Mouse (Mus musculus) common myeloid progenitor, adult 5-6 weeks (primary cell): Measurements from ENCODE around the gene Smyd3. TPM values are rescaled to one million over a fixed set of nuclear protein-coding genes. Genes with fewer than 3 reads are reported as not detected.

ENCODE experiments used
- ATAC-seq: replicated peaks from 2 replicates; pipeline ENCODE4 v1.8.0; 2016; ENCODE audit warnings: low read depth, mild to moderate bottlenecking, moderate TSS enrichment, inconsistent platforms; ENCODE audit not compliant: poor library complexity, severe bottlenecking
- total RNA-seq: library from RNA; stranded (forward); fragments of 200-1000, 187-1606 nt; gene quantifications from 2 replicates; pipeline ENCODE4 v1.2.3, GENCODE M21; 2017

Gene Smyd3
- total RNA-seq, 1 experiment from 2014 or later: 41.1 TPM

- no peak for ATAC-seq
These were observed 119.2 kb downstream of the Smyd3 start for GRCm38 (mm10) chr1:179398639-179399038.

GRCm38 (mm10) chr1:179386237-179386975 is 131.4 kb downstream of the Smyd3 start:
- ATAC-seq: no peak

DNA sequence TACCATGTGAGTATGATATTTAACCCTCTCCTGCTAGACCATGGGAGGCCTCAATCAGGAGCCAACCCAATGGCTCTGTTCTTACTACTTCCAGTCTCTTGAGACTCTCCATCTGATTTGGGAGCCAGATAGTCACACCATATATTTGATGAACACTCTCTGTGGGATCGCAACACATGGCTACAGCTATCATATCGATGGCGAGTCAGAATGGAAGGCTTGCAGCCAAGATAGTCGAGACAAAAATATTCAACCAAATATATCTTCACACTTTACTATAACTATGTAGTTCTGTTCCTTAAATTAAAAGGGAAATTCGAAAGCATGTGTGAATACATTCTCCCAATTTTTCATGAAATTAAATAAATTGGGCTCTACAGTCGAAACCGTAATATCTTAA is 132.2 kb downstream of the Smyd3 start:
- no peak for ATAC-seq

GRCm38 (mm10) chr1:179384296-179384695 is 133.5 kb downstream of the Smyd3 start:
- ATAC-seq: no peak

DNA sequence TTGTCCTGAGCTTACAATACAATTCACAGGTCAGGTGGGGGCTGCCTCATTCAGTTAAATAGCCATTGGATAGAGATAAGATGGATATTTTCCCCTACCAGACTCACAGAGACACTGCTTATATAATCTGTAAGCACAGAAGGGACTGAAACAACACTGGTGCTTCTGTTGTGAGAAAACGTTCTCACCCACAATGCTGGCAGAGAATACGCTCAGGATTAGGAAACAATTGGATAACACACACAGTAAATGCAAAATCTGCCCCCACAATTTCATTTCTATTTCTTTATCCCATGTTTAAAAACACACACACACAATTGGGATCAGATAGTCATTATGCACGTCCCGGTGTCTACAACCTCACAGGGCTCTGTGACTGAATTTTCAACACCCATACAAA is 139.7 kb downstream of the Smyd3 start:
- no peak for ATAC-seq

DNA sequence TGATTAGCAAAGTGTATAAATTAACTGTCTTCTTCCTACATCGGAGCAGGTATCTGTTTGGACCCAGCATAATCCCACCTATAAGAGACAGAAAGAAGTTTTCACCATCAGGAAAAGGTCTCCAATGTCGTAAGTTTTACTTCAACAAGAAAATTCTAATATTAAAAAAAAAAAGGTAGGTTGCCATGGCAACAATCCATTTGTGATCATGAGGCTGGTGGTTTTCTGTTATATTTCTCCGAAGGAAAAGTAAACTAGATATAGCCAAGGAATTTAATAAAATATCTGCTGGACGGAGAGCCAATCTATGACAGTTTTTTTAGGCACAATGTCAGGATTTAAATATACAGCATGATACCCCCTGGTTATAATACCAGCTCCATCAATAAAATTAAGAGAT is 142.9 kb downstream of the Smyd3 start:
- no peak for ATAC-seq

DNA sequence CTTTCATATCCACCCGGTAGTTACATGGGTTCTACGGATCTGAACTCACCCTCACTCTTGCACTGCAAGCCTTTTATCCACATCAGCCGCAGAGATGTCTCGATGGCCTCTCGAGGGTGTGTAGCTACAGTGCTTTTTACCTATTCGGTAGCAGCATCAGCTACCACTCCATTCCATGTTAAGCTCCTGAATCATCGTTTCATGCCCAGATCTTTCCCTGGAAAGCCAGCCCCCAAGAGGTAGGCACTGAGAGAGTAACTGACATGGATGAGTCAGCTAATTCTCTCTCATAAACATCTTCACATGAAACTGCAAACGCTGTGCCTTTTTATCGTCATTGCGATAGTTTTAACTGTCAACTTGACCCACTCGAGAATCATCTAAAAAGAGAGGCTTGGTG is 143.9 kb downstream of the Smyd3 start:
- no peak for ATAC-seq

GRCm38 (mm10) chr1:179371191-179371590 is 146.7 kb downstream of the Smyd3 start:
- no peak for ATAC-seq

DNA sequence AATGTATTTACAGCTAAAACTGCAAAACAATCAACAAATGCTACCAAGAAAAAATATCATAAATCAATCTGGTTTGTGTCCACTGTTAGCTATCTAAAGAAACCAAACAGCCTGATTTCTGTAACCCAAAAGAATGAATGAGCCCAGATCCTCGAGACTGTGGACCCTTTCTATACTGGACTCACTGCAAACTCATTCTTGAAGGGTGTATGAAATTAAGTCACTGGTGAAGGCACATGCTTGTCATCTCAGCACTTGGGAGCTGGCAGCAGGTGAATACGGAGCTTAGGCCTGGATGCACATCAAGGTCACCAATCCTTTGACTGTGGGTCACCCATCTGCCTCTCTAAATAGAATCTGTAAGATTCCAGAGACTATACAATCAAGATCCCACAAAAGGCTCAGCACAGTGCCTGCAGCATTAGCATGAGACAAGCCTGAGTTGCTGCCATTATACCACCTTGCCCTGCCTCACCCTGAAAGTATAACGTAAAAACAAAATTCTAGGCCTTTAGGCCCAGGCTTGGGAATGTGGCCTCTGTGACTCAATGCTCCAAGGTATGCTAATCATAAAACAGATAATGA is 149.3 kb downstream of the Smyd3 start:
- no peak for ATAC-seq

DNA sequence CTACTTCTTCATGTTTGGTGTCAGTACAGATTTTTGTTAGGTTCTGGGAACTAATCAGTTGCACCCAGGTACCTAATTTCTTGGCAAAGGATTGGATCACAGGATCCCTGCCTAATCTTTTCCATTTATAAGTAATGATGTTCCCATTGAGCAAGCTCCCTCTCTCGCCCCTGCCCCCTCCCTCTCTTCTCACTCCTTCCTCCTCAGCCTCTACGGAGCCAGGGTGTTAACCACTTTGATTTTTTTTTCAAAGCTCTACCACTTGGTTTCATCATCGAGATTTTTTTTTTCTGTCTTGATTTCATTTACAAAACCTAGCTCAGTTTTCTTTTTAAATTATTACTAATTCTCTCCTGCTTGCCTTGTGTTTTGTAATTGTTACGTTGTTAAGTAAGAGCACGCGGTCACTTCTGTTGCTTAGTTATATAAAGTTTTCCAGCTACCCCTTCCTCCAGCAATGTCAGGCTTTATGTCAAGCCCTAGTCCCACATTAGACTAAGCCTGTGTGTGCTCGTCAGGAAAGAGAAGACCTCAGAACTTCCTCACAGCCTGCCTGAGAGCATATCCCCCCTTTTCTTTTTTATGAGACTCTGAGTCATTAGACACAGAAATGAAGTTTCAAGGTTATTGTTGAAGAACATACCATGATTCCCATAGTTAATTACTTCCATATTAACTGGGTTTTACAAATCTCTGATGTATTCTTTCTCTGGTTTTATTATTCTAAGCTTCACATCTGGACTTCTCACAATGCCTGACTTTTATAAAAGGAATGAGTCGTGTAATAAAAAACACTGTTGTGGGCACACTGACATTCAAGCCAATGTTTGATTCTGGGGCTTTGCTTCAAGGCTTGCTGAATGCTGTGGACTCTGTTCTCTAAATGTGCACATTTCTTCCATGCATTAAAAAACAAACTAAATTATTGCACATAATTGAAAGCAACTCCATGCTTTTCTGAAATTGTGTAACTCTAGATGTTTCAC is 156.1 kb downstream of the Smyd3 start:
- ATAC-seq: peak; percentile 52; the same call in 1 of the 2 replicates

DNA sequence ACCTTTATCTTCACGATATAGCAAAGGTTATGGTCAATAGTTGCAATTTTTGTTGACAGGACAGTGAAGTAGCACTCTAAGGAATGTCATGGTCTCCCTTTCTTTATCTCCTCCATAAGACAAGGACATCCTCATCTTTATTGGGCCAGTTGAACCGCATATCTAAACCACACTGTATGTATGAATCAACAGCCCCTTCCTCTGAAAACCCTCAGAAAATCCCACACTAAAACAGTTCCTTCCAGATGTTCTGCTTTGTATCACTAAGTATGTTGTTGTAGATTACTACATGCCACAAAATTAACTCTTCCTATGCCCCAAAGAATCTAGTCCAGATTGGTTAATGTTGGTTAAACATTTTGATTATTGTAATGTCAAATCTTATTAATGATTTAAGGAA is 160.7 kb downstream of the Smyd3 start:
- ATAC-seq: 0 out of 2 replicates have a peak, but pooled peaks have one; percentile 29

GRCm38 (mm10) chr1:179354250-179354649 is 163.6 kb downstream of the Smyd3 start:
- ATAC-seq: no peak

DNA sequence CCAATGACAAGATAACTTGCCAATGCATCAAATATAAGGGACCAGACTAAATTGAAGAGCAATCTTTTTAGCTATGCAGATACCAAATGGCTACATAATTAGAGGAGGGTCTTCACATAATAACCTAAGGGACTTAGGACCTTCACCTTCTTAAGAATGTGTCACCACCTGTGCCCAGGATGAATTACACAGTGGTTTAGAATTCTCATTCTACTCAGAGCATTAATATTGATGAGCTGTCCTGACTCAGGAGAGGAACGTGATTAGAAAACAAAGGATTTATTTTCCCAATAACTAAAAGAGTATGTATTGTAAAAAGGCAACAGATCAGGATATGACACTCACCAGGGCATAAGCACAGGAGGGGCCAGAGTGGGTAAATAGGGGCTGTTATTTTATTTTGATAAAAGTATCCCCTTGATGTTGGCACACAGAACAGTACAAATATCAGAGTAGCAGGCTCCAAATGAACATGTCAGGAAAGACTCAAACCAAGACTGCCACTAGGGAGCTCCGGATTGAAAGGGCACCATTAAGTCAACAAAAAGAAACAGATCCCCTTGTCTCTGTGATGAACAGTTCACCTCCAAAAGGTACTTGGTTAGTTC is 172.4 kb downstream of the Smyd3 start:
- no peak for ATAC-seq

DNA sequence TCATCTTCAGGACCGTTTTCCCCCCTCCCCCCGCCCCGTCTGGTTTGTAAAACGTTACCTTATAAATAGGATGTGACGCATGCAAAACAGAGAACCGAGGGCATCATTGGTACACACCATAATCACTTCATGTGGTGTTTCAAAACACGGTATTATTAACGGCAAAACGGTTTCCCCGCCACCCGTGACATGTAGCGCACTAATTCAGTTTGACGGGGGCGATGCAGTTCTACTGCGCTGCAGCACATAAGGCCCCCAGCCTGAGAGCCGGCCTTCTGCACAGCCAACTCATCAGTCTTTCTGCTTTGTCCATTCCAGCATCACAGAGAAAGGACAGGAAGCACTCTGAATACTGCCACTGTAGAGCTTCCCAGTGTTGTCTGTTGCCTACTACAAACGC is 174.4 kb downstream of the Smyd3 start:
- ATAC-seq: no peak

- no peak for ATAC-seq
These were observed 176.3 kb downstream of the Smyd3 start for GRCm38 (mm10) chr1:179341589-179341988.

DNA sequence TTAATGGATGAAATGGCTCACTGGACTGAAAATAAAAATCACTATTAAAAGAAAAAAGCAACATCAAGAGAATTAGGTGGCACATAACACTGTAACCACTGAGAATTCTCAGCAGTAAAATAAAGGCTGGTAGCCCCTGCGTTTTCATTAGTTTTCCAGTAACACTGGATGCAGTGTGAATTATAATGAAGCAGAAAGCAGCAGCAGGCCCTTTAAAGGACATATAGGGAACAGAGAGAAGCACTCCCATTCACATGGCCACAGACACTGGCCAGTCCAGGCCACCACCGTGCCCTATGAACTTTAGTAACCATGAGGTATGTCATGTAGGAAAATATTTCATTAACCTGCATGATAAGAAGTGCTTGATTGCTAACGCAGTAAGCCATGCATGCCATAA is 178.8 kb downstream of the Smyd3 start:
- ATAC-seq: no peak

DNA sequence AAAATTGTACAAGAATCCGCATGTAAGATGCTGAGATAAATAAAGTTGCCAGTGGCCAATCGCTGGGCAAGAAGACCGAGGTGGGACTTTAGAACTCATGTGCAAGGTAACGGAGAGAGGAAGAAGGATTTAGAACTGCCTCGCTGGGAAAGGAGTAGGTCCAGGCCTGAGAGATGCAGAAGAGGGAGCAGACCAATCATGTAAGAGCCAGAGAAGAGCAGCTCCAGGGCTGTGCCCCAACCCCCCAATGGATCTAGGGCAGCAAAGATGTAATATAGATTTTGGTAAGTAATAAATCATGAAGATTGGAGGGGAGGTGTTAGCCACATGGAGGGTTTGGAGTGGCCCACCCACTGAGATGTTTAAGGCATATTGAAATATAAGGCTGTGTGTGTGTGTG is 180.3 kb downstream of the Smyd3 start:
- ATAC-seq: no peak

DNA sequence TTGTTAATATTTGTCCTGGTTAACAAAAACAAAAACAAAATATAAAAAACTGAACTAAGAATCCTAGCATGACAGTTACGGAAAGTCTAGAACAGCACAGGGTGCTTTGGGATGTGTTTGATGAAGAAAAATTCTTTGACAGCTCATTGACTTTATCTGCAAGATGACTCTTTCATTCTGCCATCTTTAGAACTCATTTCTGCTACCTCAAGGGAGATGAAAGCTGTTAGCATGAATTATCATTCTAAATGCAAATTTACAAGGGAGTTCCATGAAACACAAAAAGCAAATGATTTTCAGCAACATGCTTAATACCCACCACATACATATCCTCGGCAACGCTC is 190.9 kb downstream of the Smyd3 start:
- no peak for ATAC-seq

GRCm38 (mm10) chr1:179326262-179326964 is 191.4 kb downstream of the Smyd3 start:
- no peak for ATAC-seq

DNA sequence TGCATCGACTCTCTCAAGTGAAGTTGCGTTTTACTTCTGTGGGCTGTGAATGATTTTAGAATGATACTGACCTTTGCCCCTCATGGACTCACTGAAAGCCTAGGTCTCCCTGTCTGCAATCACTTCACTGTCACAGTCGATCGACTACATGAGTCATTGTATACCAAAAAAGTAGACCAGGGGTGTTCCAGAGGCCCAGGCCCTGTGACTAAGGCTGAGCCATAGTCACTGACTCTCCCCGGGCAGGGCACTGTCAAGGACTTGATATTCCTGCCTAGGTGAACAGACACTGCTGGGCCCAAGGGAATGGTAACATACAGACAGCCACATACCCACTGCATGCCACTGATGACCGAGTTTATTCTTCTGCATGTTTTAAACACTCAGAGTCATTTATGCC is 193.6 kb downstream of the Smyd3 start:
- no peak for ATAC-seq
